Mouse (Mus musculus): ENCODE results near the gene a. TPM values are rescaled to one million over a fixed set of nuclear protein-coding genes. Genes with fewer than 3 reads are reported as not detected.
"Not testable (repeated sequence)": the region's sequence is repeated elsewhere in the genome, so short reads cannot be mapped to it uniquely, and the experiment has no call there.

Gene a
- total RNA-seq, 2 experiments from 2014 or later: 0.78 TPM; not detected in 1

DNA sequence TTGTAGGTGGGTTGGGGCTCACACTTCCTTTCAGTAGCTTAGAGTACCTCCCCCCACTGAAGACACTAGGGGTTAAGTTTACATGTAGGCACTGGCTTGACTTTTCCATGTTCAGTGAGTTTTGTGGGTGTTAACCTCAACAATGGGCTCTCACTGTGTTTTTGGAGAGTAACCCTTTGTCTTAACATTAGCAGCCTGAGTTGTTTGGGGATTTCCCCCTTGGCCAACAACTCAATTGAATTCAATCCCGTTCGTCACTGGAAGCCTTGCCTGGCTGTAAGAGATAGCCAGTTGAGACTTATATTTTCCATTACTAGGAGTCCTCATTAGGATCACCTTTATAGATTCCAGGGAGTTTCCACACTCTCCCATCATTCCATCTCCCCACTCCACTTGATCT lies 45.3 kb downstream of the a start:
- DNase-seq (ENCODE audit: low spot score in 2 of 2): no peak

DNA sequence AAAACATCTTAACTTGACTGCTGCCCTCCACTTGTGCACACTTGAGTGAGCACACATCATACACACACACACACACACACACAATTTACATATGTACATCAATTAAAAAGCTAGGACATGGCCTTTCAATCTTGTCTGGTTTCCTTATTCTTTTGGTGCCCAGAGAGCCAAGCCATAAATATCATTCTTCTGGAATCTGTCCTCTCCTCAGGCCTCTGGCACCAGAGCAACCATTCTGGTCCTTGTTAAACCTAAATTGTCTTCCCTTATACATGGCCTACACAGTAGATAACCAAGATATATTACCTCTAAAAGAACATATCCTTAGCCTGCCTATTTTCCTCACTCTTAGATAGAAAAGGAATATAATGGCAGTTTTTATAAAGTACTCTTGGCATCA lies 56.9 kb downstream of the a start:
- DNase-seq (ENCODE audit: low spot score in 2 of 2): no peak

DNA sequence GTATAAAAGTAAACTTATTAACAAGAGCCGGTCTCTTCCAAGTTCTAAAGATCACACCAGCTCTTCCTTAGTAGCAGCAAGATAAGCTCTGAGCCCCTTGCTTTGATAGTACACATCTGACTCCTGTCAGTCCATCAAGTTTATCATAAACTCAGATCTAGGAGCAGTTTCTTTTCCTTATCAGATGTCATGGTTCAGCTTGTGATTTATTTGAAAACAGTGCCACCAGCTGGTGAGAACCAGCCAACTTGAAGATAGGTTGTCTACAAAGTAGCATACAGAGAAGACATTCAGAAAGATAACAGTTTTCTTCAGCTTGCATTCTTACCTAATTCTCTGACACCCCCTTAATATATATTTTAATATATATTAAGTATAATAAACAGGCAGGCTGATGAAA lies 64.2 kb downstream of the a start:
- peak; percentile 54 to 79 for DNase-seq (ENCODE audit: low spot score in 2 of 2)

DNA sequence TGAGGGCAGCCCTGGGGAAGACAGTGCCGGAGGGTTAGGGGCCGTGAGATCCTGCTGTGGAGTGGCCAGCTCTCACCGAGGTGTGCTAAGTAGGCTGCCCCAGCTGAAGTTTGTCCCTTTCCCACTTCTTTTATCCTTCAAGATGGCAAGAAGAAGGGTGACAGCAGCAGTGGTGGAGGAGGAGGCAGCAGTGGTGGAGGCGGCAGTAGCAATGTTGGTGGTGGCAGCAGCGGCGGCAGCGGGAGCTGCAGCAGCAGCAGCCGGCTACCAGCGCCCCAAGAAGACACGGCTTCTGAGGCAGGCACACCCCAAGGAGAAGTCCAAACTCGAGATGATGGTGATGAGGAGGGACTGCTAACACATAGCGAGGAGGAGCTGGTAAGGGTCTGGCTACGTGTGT lies 72.5 kb downstream of the a start:
- no peak for DNase-seq (ENCODE audit: low spot score in 2 of 2)

GRCm38 (mm10) chr2:154865696-154866095 lies 74.5 kb downstream of the a start:
- DNase-seq (ENCODE audit: low spot score in 2 of 2): no peak

- DNase-seq (ENCODE audit: low spot score in 2 of 2): no peak
Measured at GRCm38 (mm10) chr2:154868106-154868505, 76.9 kb downstream of the a start.

GRCm38 (mm10) chr2:154869954-154870641 lies 78.9 kb downstream of the a start:
- DNase-seq (ENCODE audit: low spot score in 2 of 2): no peak

GRCm38 (mm10) chr2:154876621-154877020 lies 85.4 kb downstream of the a start:
- peak in 1 of 2 experiments; percentile 49 for DNase-seq (ENCODE audit: low spot score in 2 of 2)

DNA sequence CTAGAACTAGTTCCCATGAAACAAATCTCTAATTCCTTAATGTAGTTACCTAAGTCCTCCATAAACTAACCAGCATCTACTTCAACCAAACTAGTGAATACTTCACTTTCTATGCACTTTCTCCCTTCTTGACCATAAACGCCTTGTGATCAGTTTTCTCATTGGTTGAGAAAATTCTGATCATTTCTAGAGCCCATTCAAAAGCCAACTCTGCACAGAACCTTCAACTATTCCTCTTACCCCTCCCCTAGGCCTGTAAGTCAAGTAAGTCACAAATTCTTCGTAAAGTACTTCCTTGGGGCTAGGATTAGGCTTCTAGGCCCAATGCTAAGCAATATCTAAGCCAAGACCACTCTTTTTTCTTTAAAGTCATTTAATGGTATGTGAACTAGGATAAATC lies 100.4 kb downstream of the a start:
- no peak for DNase-seq (ENCODE audit: low spot score in 2 of 2)

DNA sequence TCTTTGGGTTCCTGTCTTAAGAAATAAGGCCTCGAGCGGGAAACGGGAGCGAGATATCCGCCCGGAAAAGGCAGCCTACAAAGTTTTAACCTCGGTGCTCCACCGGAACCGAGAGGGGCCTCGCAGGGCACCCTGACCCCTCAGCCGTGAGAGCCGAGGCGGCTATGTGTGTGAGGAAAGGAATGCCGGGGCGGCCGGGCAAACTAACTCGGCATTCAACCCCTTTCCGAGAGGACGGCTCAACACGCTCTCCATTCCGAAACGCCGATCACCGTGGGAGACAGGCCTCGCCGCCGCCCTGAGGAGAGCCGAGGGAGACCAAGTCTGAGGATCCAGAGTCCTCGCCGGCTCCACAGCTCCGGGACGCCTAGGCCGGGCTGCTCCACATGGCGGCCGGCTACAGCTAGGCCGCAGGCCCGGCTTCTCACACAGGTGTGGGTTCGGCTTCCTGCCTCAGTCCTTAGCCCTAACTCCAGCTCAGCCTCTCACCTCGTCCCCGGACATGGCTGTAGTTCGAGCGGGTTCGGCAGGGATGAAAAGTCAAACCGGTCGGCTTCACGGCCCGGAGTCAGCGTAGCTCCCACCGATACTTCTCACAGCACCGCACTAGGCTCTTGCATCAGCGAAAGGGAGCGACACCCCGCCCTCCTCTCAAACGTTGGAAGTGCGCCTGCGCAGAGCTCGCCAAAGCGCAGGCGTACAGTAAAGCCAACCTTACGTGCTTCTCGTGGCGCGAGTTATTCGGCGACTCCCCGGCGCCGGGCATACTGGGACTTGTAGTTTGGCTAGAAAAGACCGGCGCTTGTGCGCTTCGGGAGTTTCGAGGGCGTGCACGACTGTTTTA lies 101.2 kb downstream of the a start, which contains the start of gene Eif2s2:
Gene Eif2s2, minus strand, starts transcription at position 735 of the 844 bp plus-strand sequence.
- peak; percentile 94 to 98 for DNase-seq (ENCODE audit: low spot score in 2 of 2)

DNA sequence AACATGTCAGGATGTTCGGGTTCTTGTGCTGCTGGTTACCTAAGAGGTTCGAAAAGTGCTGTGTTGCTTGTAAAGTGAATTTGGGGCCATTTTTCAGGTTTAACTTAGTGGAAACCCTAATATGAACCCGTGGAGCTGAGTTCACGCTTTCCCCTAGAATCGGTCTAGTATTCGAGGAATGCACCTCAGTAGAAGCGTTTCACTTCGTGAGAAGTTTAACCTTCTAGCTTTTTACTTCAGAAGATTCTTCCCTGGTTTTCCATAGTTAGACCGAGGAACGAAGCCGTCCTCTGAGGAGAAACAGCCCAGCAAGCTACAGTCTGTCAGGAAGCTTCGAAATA lies 101.8 kb downstream of the a start:
- no peak for DNase-seq (ENCODE audit: low spot score in 2 of 2)

GRCm38 (mm10) chr2:154893548-154893947 lies 102.3 kb downstream of the a start:
- DNase-seq (ENCODE audit: low spot score in 2 of 2): no peak

- DNase-seq (ENCODE audit: low spot score in 2 of 2): not testable (repeated sequence)
Measured at GRCm38 (mm10) chr2:154899004-154899403, 107.8 kb downstream of the a start.

GRCm38 (mm10) chr2:154899412-154899811 lies 108.2 kb downstream of the a start:
- DNase-seq (ENCODE audit: low spot score in 2 of 2): not testable (repeated sequence)

- no peak for DNase-seq (ENCODE audit: low spot score in 2 of 2)
Measured at GRCm38 (mm10) chr2:154902111-154902510, 110.9 kb downstream of the a start.

DNA sequence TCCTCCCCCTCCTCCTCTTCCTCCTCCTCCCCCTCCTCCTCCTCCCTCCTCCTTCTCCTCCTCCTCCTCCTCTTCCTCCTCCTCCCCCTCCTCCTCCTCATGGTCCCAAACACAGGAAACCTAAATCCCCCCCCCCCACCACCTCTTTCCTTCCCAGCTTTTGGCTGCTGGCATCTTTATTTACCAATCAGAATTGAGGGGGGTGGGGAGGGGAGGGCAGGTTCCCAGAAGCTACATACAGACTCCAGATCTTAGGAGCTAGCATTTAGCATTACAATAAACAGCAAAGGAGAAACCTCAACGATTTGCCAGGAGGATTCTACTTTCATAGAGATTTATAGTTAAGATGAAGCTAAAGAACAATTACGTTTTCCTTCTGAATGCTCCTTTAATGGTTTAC lies 114.6 kb downstream of the a start:
- DNase-seq (ENCODE audit: low spot score in 2 of 2): no peak

DNA sequence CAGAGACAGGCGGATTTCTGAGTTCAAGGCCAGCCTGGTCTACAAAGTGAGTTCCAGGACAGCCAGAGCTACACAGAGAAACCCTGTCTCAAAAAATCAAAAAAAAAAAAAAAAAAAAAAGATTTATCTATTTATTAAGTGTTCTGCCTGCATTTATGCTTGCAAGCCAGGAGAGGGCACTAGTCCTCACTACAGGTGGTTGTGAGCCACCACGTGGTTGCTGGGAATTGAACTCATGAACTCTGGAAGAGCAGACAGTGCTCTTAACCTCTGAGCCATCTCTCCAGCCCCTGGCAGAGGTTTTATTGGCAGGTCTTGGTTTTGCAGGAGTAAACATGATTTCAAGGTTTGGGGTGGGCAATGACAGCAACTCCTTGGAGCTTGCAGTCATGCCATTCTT lies 117.0 kb downstream of the a start:
- DNase-seq (ENCODE audit: low spot score in 2 of 2): not testable (repeated sequence)

GRCm38 (mm10) chr2:154909789-154910188 lies 118.6 kb downstream of the a start:
- no peak for DNase-seq (ENCODE audit: low spot score in 2 of 2)

DNA sequence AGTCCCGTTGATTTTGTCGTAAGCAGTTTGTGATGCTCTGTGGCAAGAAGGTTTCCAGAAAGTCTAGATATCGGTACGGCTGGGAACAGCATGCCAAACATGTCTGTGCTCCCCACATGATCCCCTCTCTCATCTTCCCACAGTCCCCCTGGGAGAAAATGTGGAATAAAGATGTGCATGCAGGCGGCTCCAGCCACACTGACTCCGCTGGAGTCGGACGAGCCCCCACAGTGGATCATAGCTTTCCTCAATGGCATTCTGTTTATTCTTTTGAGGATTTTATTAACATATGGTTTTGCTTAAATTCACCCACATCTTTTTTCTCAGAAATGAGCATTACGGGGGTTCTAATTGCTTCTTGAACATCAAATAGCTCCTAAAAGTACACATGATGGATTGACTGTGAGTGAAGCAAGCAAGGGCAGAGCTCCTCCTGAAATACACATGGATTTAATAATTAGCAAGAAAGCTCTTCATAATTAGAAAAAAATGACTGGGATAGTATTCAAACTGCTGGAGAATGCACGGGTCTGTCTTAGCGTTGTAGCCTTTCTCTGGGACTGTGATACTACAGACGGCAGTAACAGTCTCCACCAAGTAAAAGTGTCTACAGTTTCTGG lies 124.8 kb downstream of the a start:
- DNase-seq (ENCODE audit: low spot score in 2 of 2): no peak

GRCm38 (mm10) chr2:154916547-154916946 lies 125.3 kb downstream of the a start:
- no peak for DNase-seq (ENCODE audit: low spot score in 2 of 2)

DNA sequence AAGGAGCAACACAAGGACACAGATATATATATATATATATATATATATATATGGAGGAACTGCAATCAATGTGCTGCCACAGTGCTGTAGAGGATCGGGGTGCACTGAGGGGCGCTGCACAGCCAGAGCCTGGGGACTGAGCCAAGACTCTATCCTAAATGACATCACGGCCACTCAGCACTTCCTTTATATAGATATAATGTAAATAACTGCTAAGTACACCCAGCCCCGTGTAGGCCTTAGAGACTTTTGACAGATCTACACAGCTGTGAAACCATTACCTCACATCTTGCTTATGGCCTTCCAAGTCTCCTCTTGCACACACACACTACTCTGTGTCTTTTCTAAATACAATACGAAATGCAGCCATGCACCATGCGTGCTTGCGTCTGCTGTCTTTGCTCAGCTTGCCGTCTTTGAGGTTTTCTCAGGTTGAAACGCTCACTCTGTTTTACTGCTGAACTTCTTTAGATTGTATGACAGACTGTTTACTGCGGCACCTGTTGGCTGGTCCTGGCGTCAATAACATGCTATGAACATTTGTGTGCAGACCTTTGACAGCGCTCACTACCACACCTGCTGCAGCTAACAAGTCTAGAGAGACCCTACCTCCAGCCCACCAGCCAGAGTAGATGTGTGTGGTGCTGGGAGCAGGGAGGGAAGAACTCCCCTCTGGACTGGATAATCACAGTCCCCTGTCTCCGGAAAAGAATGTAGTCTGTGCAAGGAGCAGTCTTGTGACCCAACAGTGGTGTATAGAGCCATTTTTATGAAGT lies 126.9 kb downstream of the a start:
- no peak for DNase-seq (ENCODE audit: low spot score in 2 of 2)
